Mouse (Mus musculus) midbrain, embryonic 16.5 days (tissue): ENCODE measurements around the gene Slc6a11. TPM values are rescaled to one million over a fixed set of nuclear protein-coding genes. Genes with fewer than 3 reads are reported as not detected.

Experiments
- ATAC-seq: fragments of 200-750 bp; cut with Nextera tagmentation; 2 replicates; pipeline ENCODE4 v1.8.0; 2017; ENCODE audit warnings: moderate TSS enrichment
- H3K27ac ChIP-seq: fragments of 300-500 bp; sonication (generic); 2 replicates; pipeline ENCODE4 v1.5.1; 2014; ENCODE audit warnings: mild to moderate bottlenecking, low read length, mixed read lengths
- H3K27me3 ChIP-seq: fragments of 300-500 bp; sonication (generic); 2 replicates; pipeline ENCODE4 v1.6.1; 2014; ENCODE audit warnings: low read depth, low read length, mixed read lengths; ENCODE audit not compliant: control insufficient read depth, insufficient read depth
- H3K36me3 ChIP-seq: fragments of 300-500 bp; sonication (generic); 2 replicates; pipeline ENCODE4 v1.6.1; 2014; ENCODE audit warnings: mild to moderate bottlenecking, low read length, moderate library complexity, mixed read lengths; ENCODE audit not compliant: control insufficient read depth, insufficient read depth
- H3K4me1 ChIP-seq: fragments of 300-500 bp; sonication (generic); 2 replicates; pipeline ENCODE4 v1.6.1; 2014; ENCODE audit warnings: mild to moderate bottlenecking, low read length, mixed read lengths; ENCODE audit not compliant: control insufficient read depth, insufficient read depth
- H3K4me2 ChIP-seq: fragments of 300-500 bp; sonication (generic); 2 replicates; pipeline ENCODE4 v1.6.1; 2014; ENCODE audit warnings: mild to moderate bottlenecking, low read length, mixed read lengths
- H3K4me3 ChIP-seq: fragments of 300-500 bp; sonication (generic); 2 replicates; pipeline ENCODE4 v1.5.1; 2014; ENCODE audit warnings: low read depth, mild to moderate bottlenecking, low read length, moderate library complexity, mixed read lengths
- H3K9ac ChIP-seq: fragments of 300-500 bp; sonication (generic); 2 replicates; pipeline ENCODE4 v1.6.1; 2014; ENCODE audit warnings: low read depth, low read length, mixed read lengths
- H3K9me3 ChIP-seq: fragments of 300-500 bp; sonication (generic); replicated peaks from 2 replicates; pipeline ENCODE4 v1.6.1; 2014; ENCODE audit warnings: mild to moderate bottlenecking, low read length, mixed read lengths; ENCODE audit not compliant: control insufficient read depth, poor library complexity, severe bottlenecking
- WGBS: fragments of 180-500 bp; shearing (Covaris S2); extraction: QIAGEN DNeasy Blood & Tissue Kit; methylation state at CpG from one replicate; pipeline ENCODE4 v1.1.7; 2014; 5-methylcytosine and 5-hydroxymethylcytosine counted together
- polyA plus RNA-seq: library from polyadenylated mRNA; unstranded; fragments of >200 nt; fragmentation: Nextera tagmentation; extraction: Ambion mirVana; gene quantifications from 2 replicates; pipeline ENCODE4 v1.2.1, GENCODE M21; 2015

The Slc6a11 gene
- polyA plus RNA-seq, 1 experiment from 2014 or later, result 63.7 TPM

DNA sequence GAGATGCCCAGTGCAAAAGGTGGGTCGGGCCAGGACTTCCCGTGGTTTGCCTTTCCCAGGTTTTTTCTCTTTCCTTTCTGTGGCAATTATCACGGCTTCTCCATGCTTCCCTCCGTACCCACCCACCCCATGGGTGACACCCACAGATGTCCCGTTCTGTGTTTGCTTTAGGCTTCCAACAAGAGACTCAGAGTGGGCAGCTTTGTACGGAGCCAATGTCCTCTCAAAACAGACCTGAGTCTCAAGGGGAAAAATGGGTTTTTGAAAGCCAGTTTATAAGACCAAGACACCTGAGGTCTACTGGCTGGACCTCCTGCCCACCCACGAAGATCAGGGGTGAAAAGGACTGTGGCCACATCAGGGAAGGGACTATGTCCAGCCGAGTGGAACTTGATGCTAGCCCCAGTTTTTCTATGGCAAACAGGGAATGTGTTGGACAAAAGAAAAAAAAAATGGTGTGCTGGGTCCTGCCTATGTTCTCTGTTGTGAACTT is 152.3 kb downstream of the Slc6a11 start:
- peak overlapping the region; percentile 98 for H3K9ac ChIP-seq
- H3K27ac ChIP-seq, result peak overlapping the region; percentile 87
- ATAC-seq, result no peak
- 4% methylated on average over 8 of the region's 8 CpGs for WGBS
- no peaks in the 10 kb centered on the region for H3K36me3 ChIP-seq
- peaks cover 45% of the 10 kb centered on the region for H3K4me1 ChIP-seq
- peak overlapping the region; percentile 85 for H3K4me3 ChIP-seq
- H3K27me3 ChIP-seq, result no peaks in the 10 kb centered on the region
- H3K4me2 ChIP-seq, result peak overlapping the region; percentile 78
- H3K9me3 ChIP-seq, result no peaks in the 10 kb centered on the region

DNA sequence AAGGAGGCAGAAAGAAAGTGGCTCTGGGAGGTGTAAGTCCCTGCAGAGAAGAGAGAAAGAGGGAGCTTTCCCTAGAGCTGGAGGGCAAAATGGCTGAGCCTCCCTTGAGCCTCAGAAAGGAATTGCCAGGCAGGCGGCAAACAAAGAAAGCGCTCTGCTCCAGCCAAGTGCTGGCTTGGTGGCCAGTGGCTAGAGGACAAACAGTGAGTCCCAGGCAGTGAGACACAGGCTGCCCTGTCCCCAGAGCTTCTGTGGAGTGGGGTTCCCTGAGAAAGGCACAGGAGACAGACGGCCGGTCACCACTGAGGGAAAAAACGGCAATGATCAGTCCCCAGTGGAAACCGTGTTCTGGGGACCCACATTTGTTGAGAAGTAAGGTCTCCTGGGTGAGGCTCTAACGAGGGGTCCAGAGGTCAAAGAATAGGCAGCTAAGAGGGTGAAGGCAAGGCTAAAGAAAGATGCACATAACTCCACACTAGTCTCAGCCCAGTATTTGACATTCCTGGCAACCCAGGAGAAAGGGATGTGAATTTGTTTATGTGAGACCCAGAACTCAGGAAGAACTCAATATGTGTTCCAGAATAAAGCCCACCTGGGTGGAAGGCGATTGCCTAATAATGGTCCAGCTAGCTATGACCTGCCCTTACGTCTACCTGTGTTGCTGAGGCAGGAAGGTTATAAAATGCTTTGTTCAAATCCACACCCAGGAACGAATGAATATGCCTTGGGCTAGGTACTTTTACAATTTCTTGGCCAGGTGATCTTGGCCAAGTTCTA is 153.1 kb downstream of the Slc6a11 start:
- H3K4me2 ChIP-seq, result peak overlapping the region; percentile 78
- H3K4me1 ChIP-seq, result peaks cover 51% of the 10 kb centered on the region
- peak overlapping the region; percentile 85 for H3K4me3 ChIP-seq
- peak overlapping the region; percentile 87 for H3K27ac ChIP-seq
- peak overlapping the region; percentile 98 for H3K9ac ChIP-seq
- no peaks in the 10 kb centered on the region for H3K36me3 ChIP-seq
- 35% methylated on average over 10 of the region's 10 CpGs for WGBS
- no peaks in the 10 kb centered on the region for H3K9me3 ChIP-seq
- no peak for ATAC-seq
- H3K27me3 ChIP-seq, result no peaks in the 10 kb centered on the region

DNA sequence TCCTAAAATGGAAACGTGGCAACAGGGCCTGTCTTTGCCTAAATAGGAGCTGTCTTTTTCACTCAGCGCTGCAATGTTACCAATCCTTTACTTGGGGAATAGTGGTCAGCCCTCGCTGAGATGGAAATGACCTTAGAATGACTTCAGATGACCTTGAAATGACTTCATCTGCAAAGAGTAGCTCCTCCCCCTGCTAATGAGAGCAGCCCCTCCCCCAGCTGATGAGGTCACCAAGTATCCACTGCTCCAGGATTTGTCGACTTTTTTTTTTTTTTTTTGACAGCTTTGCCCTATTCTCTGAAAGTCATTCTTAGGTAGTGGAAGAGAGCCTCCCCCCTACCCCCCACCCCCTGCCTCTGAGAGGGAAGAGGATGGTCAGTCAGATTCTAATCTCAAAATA is 154.4 kb downstream of the Slc6a11 start:
- Histone ChIP-seq H3K9ac (peak overlapping the region; percentile 46; the same call in 1 of the 2 replicates), H3K27ac (peak overlapping the region; percentile 87; the same call in 1 of the 2 replicates)

DNA sequence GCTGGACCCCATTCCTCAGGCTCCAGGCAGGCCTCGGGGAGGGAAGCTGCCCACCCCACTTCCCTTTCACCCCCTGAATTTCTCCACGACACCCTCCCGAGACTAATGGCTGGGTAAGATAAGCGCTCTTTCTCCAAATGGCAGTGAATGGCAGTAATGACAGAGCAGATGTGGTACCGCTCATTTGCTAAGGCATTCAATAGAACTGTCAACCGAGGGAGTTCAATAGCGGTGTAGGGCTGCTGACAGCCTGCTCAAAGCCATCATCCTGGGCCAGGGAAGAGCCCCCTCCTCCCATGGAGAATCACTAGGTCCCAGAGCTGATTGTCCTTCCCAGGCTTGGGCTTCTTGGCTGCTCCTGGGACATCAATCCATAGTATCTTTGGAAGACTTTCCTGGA is 158.1 kb downstream of the Slc6a11 start:
- peak overlapping the region; percentile 87 for H3K27ac ChIP-seq
- peak overlapping the region; percentile 38 for H3K4me2 ChIP-seq
- H3K4me3 ChIP-seq, result no peak overlapping the region
- peak; percentile 16; the same call in 1 of the 2 replicates for ATAC-seq
- 19% methylated on average over 7 of the region's 7 CpGs for WGBS
- H3K36me3 ChIP-seq, result no peaks in the 10 kb centered on the region
- H3K4me1 ChIP-seq, result peaks cover 96% of the 10 kb centered on the region
- no peaks in the 10 kb centered on the region for H3K27me3 ChIP-seq
- H3K9me3 ChIP-seq, result no peaks in the 10 kb centered on the region
- peak overlapping the region; percentile 54; the same call in 1 of the 2 replicates for H3K9ac ChIP-seq

More for the DNA sequence above, 154.4 kb downstream of the Slc6a11 start:
- Histone ChIP-seq H3K27me3 (no peaks in the 10 kb centered on the region), H3K9me3 (no peaks in the 10 kb centered on the region), H3K4me1 (peaks cover 65% of the 10 kb centered on the region), H3K36me3 (no peaks in the 10 kb centered on the region), H3K4me3 (peak overlapping the region; percentile 85), H3K4me2 (peak overlapping the region; percentile 78)
- ATAC-seq, result no peak
- 34% methylated on average over 4 of the region's 4 CpGs for WGBS

DNA sequence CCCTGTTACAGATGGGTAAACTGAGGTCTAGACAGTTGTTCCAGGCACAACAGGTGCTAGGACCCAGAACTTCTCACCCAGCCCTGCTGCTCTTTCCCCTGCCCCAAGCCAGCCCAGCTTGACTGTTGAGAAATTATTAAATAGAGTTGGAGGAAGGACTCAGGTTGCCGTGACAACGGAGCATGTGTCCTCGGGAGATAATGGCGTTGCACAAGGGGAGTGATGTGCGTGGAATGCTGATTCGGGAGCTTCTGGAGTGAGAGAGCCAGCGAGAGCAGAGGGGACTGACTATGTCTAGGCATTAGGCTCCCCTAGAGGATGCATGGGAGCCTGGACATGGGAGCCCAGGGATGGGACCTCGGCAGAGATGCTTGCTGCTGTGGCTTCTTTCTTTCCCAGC is 159.1 kb downstream of the Slc6a11 start:
- no peaks in the 10 kb centered on the region for H3K9me3 ChIP-seq
- no peaks in the 10 kb centered on the region for H3K27me3 ChIP-seq
- H3K4me3 ChIP-seq, result no peak overlapping the region
- ATAC-seq, result peak; percentile 86
- H3K4me1 ChIP-seq, result peaks cover 92% of the 10 kb centered on the region
- peak overlapping the region; percentile 48; the same call in 1 of the 2 replicates for H3K9ac ChIP-seq
- H3K36me3 ChIP-seq, result no peaks in the 10 kb centered on the region
- peak overlapping the region; percentile 87 for H3K27ac ChIP-seq
- 6% methylated on average over 8 of the region's 8 CpGs for WGBS
- H3K4me2 ChIP-seq, result peak overlapping the region; percentile 42

DNA sequence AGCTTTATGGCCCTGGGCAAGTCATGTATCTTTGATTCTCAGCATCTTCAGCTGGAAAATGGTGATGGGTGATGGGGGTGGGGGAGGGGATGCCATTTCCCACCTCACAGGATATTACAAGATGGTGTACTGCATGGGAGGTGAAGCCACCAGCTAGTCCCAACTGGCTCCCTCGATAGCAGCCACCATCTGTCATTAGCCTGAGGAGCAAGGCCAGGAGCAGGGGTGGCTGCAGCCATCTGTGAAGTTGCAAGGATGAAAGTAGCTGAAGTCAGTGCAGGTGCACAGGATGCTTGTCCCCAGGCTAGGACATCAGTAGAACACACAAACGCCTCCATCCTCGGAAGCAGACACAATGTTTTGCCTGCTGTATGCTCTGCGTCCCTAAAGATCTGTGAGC is 159.9 kb downstream of the Slc6a11 start:
- H3K9ac ChIP-seq, result peak overlapping the region; percentile 44; the same call in 1 of the 2 replicates
- peaks cover 87% of the 10 kb centered on the region for H3K4me1 ChIP-seq
- 0 out of 2 replicates have a peak, but pooled peaks have one; percentile 12 for ATAC-seq
- H3K9me3 ChIP-seq, result no peaks in the 10 kb centered on the region
- no peaks in the 10 kb centered on the region for H3K36me3 ChIP-seq
- H3K27ac ChIP-seq, result peak overlapping the region; percentile 87
- H3K27me3 ChIP-seq, result no peaks in the 10 kb centered on the region
- peak overlapping the region; percentile 42 for H3K4me2 ChIP-seq
- WGBS, result 32% methylated on average over 4 of the region's 4 CpGs
- no peak overlapping the region for H3K4me3 ChIP-seq

DNA sequence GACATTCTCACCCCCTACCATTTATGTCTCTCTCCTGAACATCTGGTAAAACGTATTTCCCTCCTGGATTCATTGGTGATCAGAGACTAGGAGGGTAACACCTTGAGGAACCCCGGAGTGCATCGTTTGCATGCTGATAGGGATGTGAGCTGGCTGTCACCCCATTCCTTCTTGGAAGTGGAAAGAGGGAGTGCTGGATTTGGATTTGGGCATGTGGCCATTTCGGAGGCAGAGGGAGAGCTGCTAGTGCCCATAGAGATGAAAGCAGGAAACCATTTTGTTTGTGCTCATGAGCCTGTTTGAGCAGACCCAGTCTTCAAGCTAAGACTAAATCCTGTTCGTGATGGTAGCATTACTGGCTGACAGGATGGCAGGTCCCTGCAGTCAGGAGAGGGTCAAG is 160.4 kb downstream of the Slc6a11 start:
- peak overlapping the region; percentile 44; the same call in 1 of the 2 replicates for H3K9ac ChIP-seq
- no peak for ATAC-seq
- peak overlapping the region; percentile 87 for H3K27ac ChIP-seq
- H3K9me3 ChIP-seq, result no peaks in the 10 kb centered on the region
- H3K4me1 ChIP-seq, result peaks cover 88% of the 10 kb centered on the region
- H3K27me3 ChIP-seq, result no peaks in the 10 kb centered on the region
- H3K36me3 ChIP-seq, result no peaks in the 10 kb centered on the region
- 36% methylated on average over 5 of the region's 5 CpGs for WGBS
- H3K4me2 ChIP-seq, result peak overlapping the region; percentile 42; the same call in 1 of the 2 replicates
- H3K4me3 ChIP-seq, result no peak overlapping the region

DNA sequence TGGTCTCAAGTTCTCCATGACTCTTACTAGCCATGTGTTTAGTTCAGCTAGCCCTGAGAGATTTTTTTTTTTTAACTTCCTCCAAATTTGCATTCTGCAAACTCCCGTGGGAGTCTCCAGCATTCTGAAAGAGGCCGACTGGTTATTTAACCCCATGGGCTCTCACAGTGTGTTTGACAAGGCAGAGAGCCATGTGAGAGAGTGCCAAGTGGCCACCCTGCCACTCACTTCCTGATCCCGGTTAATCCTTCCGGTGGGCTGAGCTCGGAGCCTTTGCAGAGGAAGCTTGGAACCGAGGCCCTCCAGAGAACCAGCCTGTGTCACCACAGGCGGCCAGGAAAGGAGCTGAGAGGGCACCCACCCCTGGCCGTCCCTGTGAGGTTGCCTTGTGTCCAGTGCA is 162.5 kb downstream of the Slc6a11 start:
- 0 out of 2 replicates have a peak overlapping the region, but pooled peaks have one; percentile 22 for H3K9ac ChIP-seq
- ATAC-seq, result no peak
- peaks cover 89% of the 10 kb centered on the region for H3K4me1 ChIP-seq
- no peak overlapping the region for H3K4me2 ChIP-seq
- H3K27ac ChIP-seq, result peak overlapping the region; percentile 87
- no peaks in the 10 kb centered on the region for H3K27me3 ChIP-seq
- no peaks in the 10 kb centered on the region for H3K36me3 ChIP-seq
- H3K9me3 ChIP-seq, result no peaks in the 10 kb centered on the region
- WGBS, result 14% methylated on average over 8 of the region's 8 CpGs
- H3K4me3 ChIP-seq, result no peak overlapping the region

DNA sequence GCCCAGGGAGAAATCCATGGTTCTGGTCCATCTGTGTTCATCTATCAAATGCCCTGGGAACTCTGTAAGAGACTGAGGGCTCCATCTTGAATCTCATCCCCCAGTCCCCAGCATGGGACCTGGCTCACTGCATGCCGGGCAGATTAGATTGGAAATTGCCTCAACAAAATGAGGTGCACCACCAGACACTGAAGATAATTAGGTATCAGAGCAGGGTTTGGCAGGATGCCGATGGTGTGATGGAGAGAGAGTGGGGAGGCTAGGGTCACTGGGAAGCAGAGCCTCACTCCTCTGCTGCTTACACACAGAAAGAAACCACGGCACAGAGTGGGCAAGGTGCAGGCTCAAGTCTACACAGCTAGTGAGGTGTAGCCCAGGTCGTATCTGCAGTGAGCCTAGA is 164.0 kb downstream of the Slc6a11 start:
- Histone ChIP-seq H3K4me2 (no peak overlapping the region), H3K4me1 (peaks cover 73% of the 10 kb centered on the region), H3K9ac (no peak overlapping the region), H3K4me3 (no peak overlapping the region), H3K27ac (0 out of 2 replicates have a peak overlapping the region, but pooled peaks have one; percentile 28), H3K9me3 (no peaks in the 10 kb centered on the region), H3K36me3 (no peaks in the 10 kb centered on the region), H3K27me3 (no peaks in the 10 kb centered on the region)
- no peak for ATAC-seq
- 66% methylated on average over 4 of the region's 4 CpGs for whole genome bisulfite sequencing
